Mouse (Mus musculus) heart, postnatal 36 days (tissue): ENCODE results near the gene Pon3. TPM values are rescaled to one million over a fixed set of nuclear protein-coding genes. Genes with fewer than 3 reads are reported as not detected.

ENCODE experiments used
- DNase-seq, 2 experiments: peaks; one replicate each; pipeline ENCODE4 v3.0.0; 2021 to 2022
- intact Hi-C: fragments of 180-260 bp; cut with DNase I; formaldehyde crosslinking; loops from one replicate; pipeline ENCODE4 v1.15.1; 2025
- total RNA-seq, 2 experiments: library from RNA; stranded (reverse); gene quantifications; 2 replicates each; pipeline ENCODE4 v1.2.3; 2021

Pon3 gene
- total RNA-seq, 2 experiments from 2014 or later: 19.8 to 20.5 TPM

GRCm38 (mm10) chr6:5188036-5188435, 68.0 kb downstream of the Pon3 start:
- DNase-seq: no peak
- intact Hi-C loops: no loop called here

- DNase-seq: no peak
- intact Hi-C loops: no loop called here
Measured at GRCm38 (mm10) chr6:5187586-5187985, 68.5 kb downstream of the Pon3 start.

GRCm38 (mm10) chr6:5186229-5186950, 69.7 kb downstream of the Pon3 start:
- DNase-seq: no peak
- intact Hi-C loops: no loop called here

- intact Hi-C loops: no loop called here
- no peak for DNase-seq
Measured at GRCm38 (mm10) chr6:5180645-5181044, 75.4 kb downstream of the Pon3 start.

- no peak for DNase-seq
- intact Hi-C loops: no loop called here
Measured at GRCm38 (mm10) chr6:5179189-5179588, 76.9 kb downstream of the Pon3 start.

GRCm38 (mm10) chr6:5177967-5178891, 77.9 kb downstream of the Pon3 start:
- intact Hi-C loops: no loop called here
- DNase-seq: no peak

GRCm38 (mm10) chr6:5174179-5174812, 81.8 kb downstream of the Pon3 start:
- intact Hi-C loops: no loop called here
- no peak for DNase-seq

GRCm38 (mm10) chr6:5172571-5172970, 83.5 kb downstream of the Pon3 start:
- intact Hi-C loops: no loop called here
- DNase-seq: no peak

GRCm38 (mm10) chr6:5171418-5171817, 84.7 kb downstream of the Pon3 start:
- DNase-seq: no peak
- intact Hi-C loops: no loop called here

Other genes with a start within 250 kb of the Pon3 start
- under 1 TPM in 1 of 2 experiments, not detected in 1; 0.53 TPM for gene Pon1, start 62.3 kb downstream of the Pon3 start, total RNA-seq
- gene Pon2, start 42.2 kb upstream of the Pon3 start, total RNA-seq: 10 to 100 TPM; 17.8 to 19.8 TPM
- gene Asb4, start 127.1 kb upstream of the Pon3 start, total RNA-seq: 10 to 100 TPM in 1 of 2 experiments, 1 to 10 TPM in 1; 7.1 to 10.1 TPM
- 1,000 to 10,000 TPM; 1,249 to 1,910 TPM for gene Pdk4, start 240.0 kb upstream of the Pon3 start, total RNA-seq